Mouse (Mus musculus) heart, embryonic 11.5 days (tissue): Measurements from ENCODE around the gene Prr13. TPM values are rescaled to one million over a fixed set of nuclear protein-coding genes. Genes with fewer than 3 reads are reported as not detected.

Source experiments
- ATAC-seq: fragments of 200-750 bp; cut with Nextera tagmentation; replicated peaks from 2 replicates; pipeline ENCODE4 v1.8.0; 2017; ENCODE audit warnings: moderate library complexity; ENCODE audit not compliant: insufficient number of reproducible peaks, low FRiP score, low TSS enrichment
- H3K27ac ChIP-seq: fragments of 300-500 bp; sonication (generic); 2 replicates; pipeline ENCODE4 v1.5.1; 2014; ENCODE audit warnings: mild to moderate bottlenecking, low read depth, low read length
- H3K27me3 ChIP-seq: fragments of 300-500 bp; sonication (generic); 2 replicates; pipeline ENCODE4 v1.6.1; 2014; ENCODE audit warnings: mild to moderate bottlenecking, low read length, mixed read lengths; ENCODE audit not compliant: control insufficient read depth, insufficient read depth
- H3K36me3 ChIP-seq: fragments of 300-500 bp; sonication (generic); 2 replicates; pipeline ENCODE4 v1.6.1; 2014; ENCODE audit warnings: mild to moderate bottlenecking, low read length, moderate library complexity, mixed read lengths; ENCODE audit not compliant: control insufficient read depth, insufficient read depth
- H3K4me1 ChIP-seq: fragments of 300-500 bp; sonication (generic); 2 replicates; pipeline ENCODE4 v1.6.1; 2014; ENCODE audit warnings: low read length; ENCODE audit not compliant: control insufficient read depth, insufficient read depth
- H3K4me2 ChIP-seq: fragments of 300-500 bp; sonication (generic); 2 replicates; pipeline ENCODE4 v1.6.1; 2014; ENCODE audit warnings: mild to moderate bottlenecking, moderate library complexity
- H3K4me3 ChIP-seq: fragments of 300-500 bp; sonication (generic); 2 replicates; pipeline ENCODE4 v1.5.1; 2014; ENCODE audit warnings: low read depth, low read length
- H3K9ac ChIP-seq: fragments of 300-500 bp; sonication (generic); 2 replicates; pipeline ENCODE4 v1.6.1; 2014; ENCODE audit warnings: mild to moderate bottlenecking, low read depth, low read length, moderate library complexity
- H3K9me3 ChIP-seq: fragments of 300-500 bp; sonication (generic); replicated peaks from 2 replicates; pipeline ENCODE4 v1.6.1; 2016; ENCODE audit warnings: low read length; ENCODE audit not compliant: control insufficient read depth
- WGBS: fragments of 180-500 bp; shearing (Covaris S2); extraction: QIAGEN DNeasy Blood & Tissue Kit; methylation state at CpG from one replicate; pipeline ENCODE4 v1.1.7; 2014; ENCODE audit not compliant: insufficient replicate concordance; 5-methylcytosine and 5-hydroxymethylcytosine counted together
- polyA plus RNA-seq: library from polyadenylated mRNA; unstranded; fragments of >200 nt; fragmentation: Nextera tagmentation; extraction: Ambion mirVana; gene quantifications from 2 replicates; pipeline ENCODE4 v1.2.1, GENCODE M21; 2014

The Prr13 gene
- polyA plus RNA-seq, 1 experiment from 2014 or later = 139 TPM

- Histone ChIP-seq H3K9me3 (no peaks in the 10 kb centered on the region), H3K4me3 (no peak within 1 kb of the TSS), H3K27ac (no peak within 1 kb of the TSS), H3K9ac (no peak within 1 kb of the TSS), H3K4me1 (peaks cover 2% of the 10 kb centered on the region; the same call in 1 of the 2 replicates), H3K27me3 (no peaks in the 10 kb centered on the region), H3K36me3 (peaks cover 49% of the 10 kb centered on the region), H3K4me2 (no peak within 1 kb of the TSS)
- WGBS = 96% methylated on average over 1 of the region's 1 CpGs
- ATAC-seq = no peak
Observed at GRCm38 (mm10) chr15:102503447-102503846, 44.6 kb downstream of the Prr13 start, which contains the start of gene Gm10337. Gene Gm10337, plus strand, starts transcription at chr15:102503722.

GRCm38 (mm10) chr15:102503924-102504782 is 45.3 kb downstream of the Prr13 start:
- ATAC-seq = no peak
- Histone ChIP-seq H3K9ac (no peak overlapping the region), H3K9me3 (no peaks in the 10 kb centered on the region), H3K4me3 (no peak overlapping the region), H3K36me3 (peaks cover 45% of the 10 kb centered on the region), H3K27ac (no peak overlapping the region), H3K4me2 (no peak overlapping the region), H3K4me1 (peaks cover 2% of the 10 kb centered on the region; the same call in 1 of the 2 replicates), H3K27me3 (no peaks in the 10 kb centered on the region)
- WGBS = 90% methylated on average over 9 of the region's 9 CpGs

- 68% methylated on average over 12 of the region's 12 CpGs for WGBS
- ATAC-seq = no peak
- Histone ChIP-seq H3K27me3 (no peaks in the 10 kb centered on the region), H3K4me1 (peaks cover 11% of the 10 kb centered on the region), H3K9me3 (no peaks in the 10 kb centered on the region), H3K9ac (no peak overlapping the region), H3K27ac (no peak overlapping the region), H3K4me2 (no peak overlapping the region), H3K36me3 (peaks cover 35% of the 10 kb centered on the region), H3K4me3 (no peak overlapping the region)
Observed at GRCm38 (mm10) chr15:102505073-102505769, 46.4 kb downstream of the Prr13 start.

- H3K36me3 ChIP-seq = peaks cover 28% of the 10 kb centered on the region
- no peak overlapping the region for H3K9ac ChIP-seq
- WGBS = 80% methylated on average over 9 of the region's 9 CpGs
- H3K9me3 ChIP-seq = no peaks in the 10 kb centered on the region
- H3K4me1 ChIP-seq = peaks cover 13% of the 10 kb centered on the region
- no peak overlapping the region for H3K27ac ChIP-seq
- no peaks in the 10 kb centered on the region for H3K27me3 ChIP-seq
- no peak overlapping the region for H3K4me2 ChIP-seq
- H3K4me3 ChIP-seq = no peak overlapping the region
- no peak for ATAC-seq
Observed at GRCm38 (mm10) chr15:102505770-102506463, 47.1 kb downstream of the Prr13 start.

- no peak overlapping the region for H3K9ac ChIP-seq
- no peak for ATAC-seq
- H3K4me1 ChIP-seq = peaks cover 18% of the 10 kb centered on the region
- no peaks in the 10 kb centered on the region for H3K27me3 ChIP-seq
- H3K4me3 ChIP-seq = no peak overlapping the region
- peaks cover 23% of the 10 kb centered on the region for H3K36me3 ChIP-seq
- H3K27ac ChIP-seq = no peak overlapping the region
- H3K4me2 ChIP-seq = no peak overlapping the region
- 64% methylated on average over 2 of the region's 2 CpGs for WGBS
- no peaks in the 10 kb centered on the region for H3K9me3 ChIP-seq
Observed at GRCm38 (mm10) chr15:102506464-102506830, 47.6 kb downstream of the Prr13 start.

- Histone ChIP-seq H3K27ac (no peak overlapping the region), H3K9ac (no peak overlapping the region), H3K4me1 (peaks cover 22% of the 10 kb centered on the region), H3K4me3 (no peak overlapping the region), H3K4me2 (no peak overlapping the region), H3K36me3 (peaks cover 19% of the 10 kb centered on the region), H3K9me3 (no peaks in the 10 kb centered on the region), H3K27me3 (no peaks in the 10 kb centered on the region)
- no peak for ATAC-seq
- WGBS = 100% methylated on average over 1 of the region's 1 CpGs
Observed at GRCm38 (mm10) chr15:102506864-102507263, 48.0 kb downstream of the Prr13 start.

GRCm38 (mm10) chr15:102507561-102507960 is 48.7 kb downstream of the Prr13 start:
- Histone ChIP-seq H3K4me2 (no peak overlapping the region), H3K4me1 (peaks cover 29% of the 10 kb centered on the region), H3K4me3 (no peak overlapping the region), H3K9me3 (no peaks in the 10 kb centered on the region), H3K9ac (no peak overlapping the region), H3K27ac (no peak overlapping the region), H3K36me3 (peaks cover 16% of the 10 kb centered on the region), H3K27me3 (no peaks in the 10 kb centered on the region)
- no peak for ATAC-seq

GRCm38 (mm10) chr15:102508336-102508735 is 49.5 kb downstream of the Prr13 start:
- Histone ChIP-seq H3K4me1 (peaks cover 30% of the 10 kb centered on the region), H3K36me3 (peaks cover 12% of the 10 kb centered on the region), H3K4me3 (no peak overlapping the region), H3K27me3 (no peaks in the 10 kb centered on the region), H3K9me3 (no peaks in the 10 kb centered on the region), H3K4me2 (no peak overlapping the region), H3K27ac (no peak overlapping the region), H3K9ac (no peak overlapping the region)
- WGBS = 79% methylated on average over 3 of the region's 3 CpGs
- ATAC-seq = no peak
